Mouse (Mus musculus) T-cell, adult 66 days (primary cell): ENCODE results near the gene Tlcd2. TPM values are rescaled to one million over a fixed set of nuclear protein-coding genes. Genes with fewer than 3 reads are reported as not detected.

Source experiments
- total RNA-seq, 2 experiments: library from RNA; stranded (reverse); gene quantifications; 3 replicates in 1 of 2; 4 replicates in 1 of 2; pipeline ENCODE4 v1.2.4; 2023

Gene Tlcd2
- total RNA-seq, result 1 to 10 TPM in 1 of 2 experiments, not detected in 1; 2.0 TPM

GRCm38 (mm10) chr11:75460844-75461742 is at the start of gene Tlcd2:
Gene Tlcd2, plus strand, starts transcription at chr11:75461715.

DNA sequence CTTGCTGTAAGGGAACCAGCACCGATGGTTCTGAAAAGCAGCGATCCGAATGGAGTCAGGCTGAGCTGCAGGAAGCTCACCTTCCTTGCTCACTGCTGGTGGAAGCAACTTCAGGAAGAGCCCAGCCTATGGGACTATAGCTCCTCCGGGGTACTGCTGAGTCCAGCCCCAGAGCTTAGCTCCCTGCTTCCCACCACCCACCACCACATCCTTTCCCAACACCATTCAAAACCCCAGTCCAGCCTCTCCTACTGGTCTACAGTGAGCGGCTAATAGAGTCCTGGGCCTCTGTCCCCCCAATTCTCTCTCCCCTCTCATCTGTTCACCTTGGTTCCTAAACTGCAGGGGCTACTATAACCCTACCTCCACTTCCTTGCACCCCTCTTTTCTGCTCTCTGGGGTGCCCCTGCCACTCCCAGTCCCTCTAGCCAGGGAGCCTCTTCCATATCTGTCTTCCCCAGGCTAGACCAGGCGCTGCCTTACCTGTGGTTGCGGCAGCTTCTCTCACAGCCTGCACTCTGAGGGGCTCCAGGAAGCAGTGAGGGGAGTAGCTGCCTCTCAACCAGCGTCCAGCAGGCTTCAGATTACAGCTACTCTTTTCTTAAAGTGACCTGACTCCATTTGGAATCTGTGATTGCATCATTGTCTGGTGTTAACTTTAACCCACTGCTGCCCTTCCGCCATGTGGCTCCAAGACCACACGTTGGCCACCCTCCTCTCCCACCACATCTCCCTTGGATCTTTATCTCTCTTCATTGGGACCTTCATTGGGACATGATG is 39.3 kb upstream of the Tlcd2 start, which contains the start of gene Serpinf1:
Serpinf1 (minus strand) TSS at position 689 of the 780 bp plus-strand sequence.

GRCm38 (mm10) chr11:75439363-75439762 is 22.2 kb upstream of the Tlcd2 start, which contains the start of gene Serpinf2:
Gene Serpinf2, minus strand, starts transcription at chr11:75439591.

DNA sequence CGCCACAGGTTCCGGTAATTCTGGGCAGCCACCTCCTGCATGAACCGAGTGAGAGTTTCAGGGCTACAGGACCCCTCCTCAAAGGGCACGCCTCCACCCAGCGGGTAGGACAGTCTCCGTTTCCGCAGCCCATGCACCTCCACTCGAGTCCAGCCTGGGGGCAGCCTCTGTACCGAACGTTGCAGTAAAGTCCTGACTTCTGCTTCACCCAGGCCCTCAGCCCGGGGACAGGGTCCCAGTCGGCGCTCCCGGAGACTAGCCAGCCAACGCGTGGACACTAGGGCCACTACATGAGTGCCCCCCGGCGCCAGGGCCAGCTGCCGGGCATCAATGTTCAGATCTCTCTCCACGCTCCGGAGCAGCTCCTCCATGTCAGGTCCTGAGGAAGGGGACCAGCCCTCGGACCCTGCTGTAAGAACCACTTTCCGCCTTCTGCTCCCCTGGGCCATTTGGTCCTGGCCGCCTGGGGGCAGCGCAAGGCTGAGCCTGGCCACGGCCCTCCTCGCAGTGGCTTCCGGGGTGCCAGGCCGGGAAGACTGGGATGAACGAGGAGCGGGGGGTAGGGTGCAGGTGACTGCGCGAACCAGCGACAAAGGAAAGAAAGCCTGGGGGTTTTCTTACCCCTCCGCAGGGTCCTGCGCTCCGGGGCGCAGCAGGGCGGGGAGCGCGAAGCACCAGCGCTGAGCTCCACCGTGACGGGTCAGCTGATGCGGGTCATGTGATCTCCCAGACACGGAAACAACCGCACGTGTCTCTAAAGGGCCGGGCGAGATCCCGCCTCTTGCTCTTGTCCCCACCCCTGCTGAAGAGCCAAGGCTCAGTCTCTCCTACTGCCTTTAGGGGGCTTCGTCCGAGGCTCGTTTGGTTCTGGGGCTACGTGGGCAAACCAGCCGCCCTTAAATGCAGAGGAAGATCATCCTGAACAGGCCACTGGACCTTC is 7.3 kb upstream of the Tlcd2 start, which contains the start of gene Wdr81:
Wdr81 (minus strand) TSS at position 727 of the 940 bp plus-strand sequence.

DNA sequence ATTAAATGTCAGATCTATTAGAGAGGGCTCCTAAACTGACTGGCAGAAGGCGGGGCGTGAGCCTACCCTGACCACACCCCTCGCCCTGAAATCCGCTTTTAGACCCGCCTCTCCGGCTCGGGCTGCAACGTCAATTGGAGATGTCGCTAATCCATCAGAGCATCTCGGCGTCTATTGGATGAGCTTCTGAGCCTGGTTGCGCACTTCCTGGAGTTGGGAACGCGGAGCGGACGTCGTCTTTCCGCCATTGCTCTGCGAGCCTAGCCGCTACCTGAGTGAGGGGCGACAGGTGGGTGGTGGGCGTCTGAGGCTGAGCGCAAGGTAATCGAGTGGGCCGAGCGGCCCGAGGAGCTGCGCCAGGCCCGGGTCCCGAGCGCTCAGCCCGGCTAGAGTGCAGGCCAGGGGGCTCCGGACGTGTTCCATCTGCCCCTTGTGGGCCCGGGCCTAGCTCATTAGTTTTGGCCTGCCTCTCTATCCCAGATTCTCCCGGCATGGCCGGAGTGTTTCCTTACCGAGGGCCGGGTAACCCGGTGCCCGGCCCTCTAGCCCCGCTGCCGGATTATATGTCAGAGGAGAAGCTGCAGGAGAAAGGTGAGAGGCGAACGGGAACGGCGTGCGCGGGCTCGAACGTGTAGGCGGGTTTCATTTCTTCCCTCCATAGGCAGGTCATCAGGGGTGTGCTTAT is 25.2 kb downstream of the Tlcd2 start, which contains the start of gene Prpf8:
Prpf8 (plus strand) TSS at position 216 of the 685 bp plus-strand sequence.

DNA sequence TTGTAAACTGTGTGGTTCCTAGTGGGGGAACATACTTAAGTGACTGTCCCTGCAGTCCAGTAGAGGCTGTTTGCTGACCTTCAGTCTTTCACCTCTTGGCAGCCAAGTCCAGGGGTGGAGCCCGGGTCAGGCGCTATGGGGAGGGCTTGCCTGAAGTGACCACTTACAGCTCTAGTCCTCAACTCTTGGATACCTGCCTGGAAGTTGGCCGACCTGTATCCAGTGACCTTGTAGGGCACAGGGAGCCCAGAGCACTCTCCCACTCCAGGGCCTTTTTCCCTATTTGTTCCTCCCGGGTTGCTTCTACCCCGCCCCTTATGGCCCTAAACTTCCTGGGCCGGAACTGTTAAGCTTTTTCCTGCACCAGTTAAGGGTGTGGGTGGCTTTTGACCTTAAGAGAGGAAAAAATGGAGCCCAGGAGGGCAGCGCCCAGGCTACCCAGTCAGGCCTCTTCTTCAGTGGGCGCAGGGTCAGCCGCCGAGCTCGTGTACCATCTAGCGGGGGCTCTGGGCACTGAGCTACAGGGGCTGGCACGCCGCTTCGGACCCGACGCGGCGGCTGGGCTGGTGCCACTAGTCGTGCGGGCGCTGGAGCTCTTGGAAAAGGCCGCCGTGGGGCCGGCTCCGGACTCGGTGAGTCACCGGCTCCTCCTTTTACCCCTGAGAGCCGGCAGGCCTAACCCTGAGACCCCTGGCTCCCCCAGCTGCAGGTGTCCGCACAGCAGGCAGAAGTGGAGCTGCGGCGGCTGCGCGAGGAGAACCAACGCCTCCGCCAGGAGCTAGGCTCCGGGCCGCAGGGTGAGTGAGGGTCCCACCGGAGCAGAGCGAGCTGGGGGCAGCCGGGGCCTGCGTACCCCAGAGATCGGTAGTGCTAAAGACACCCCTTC is 48.5 kb downstream of the Tlcd2 start, which contains the start of gene Rilp:
Rilp (plus strand) TSS at position 354 of the 886 bp plus-strand sequence.

DNA sequence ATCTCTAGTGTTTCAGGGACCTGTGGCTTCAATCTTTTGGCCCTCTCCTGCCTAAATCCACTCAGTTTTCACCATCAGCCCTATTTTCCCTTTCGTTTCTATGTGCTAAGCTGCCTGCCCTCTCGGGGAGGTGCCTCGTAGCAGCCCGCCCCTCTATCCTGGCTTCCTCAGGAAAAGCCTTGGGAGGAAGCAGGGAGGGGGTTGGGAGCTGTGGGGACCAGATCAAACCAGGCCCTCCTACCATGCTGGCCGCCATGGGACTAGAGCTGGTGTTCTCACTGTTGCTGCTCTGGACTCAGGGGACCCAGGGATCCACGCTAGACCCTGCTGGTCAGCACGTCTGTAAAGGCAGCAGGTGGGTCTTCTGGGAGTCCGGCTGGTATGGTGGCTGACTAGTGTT is 51.8 kb downstream of the Tlcd2 start, which contains the start of gene Scarf1:
Scarf1 (plus strand) TSS at position 205 of the 400 bp plus-strand sequence.

Other genes with a start within 250 kb of the Tlcd2 start
- 100 to 1,000 TPM; 155 to 156 TPM for gene Rpa1, start 113.4 kb upstream of the Tlcd2 start, total RNA-seq
- gene Smyd4, start 113.3 kb upstream of the Tlcd2 start, total RNA-seq, result 10 to 100 TPM; 11.6 to 14.8 TPM
- not detected for gene Serpinf1, start 39.0 kb upstream of the Tlcd2 start, total RNA-seq
- under 1 TPM in 1 of 2 experiments, not detected in 1; 0.67 TPM for gene Serpinf2, start 22.1 kb upstream of the Tlcd2 start, total RNA-seq
- gene Wdr81, start 7.0 kb upstream of the Tlcd2 start, total RNA-seq, result 10 to 100 TPM; 26.9 to 27.0 TPM
- 100 to 1,000 TPM; 193 to 211 TPM for gene Prpf8, start 25.1 kb downstream of the Tlcd2 start, total RNA-seq
- gene Rilp, start 48.4 kb downstream of the Tlcd2 start, total RNA-seq, result not detected
- gene Scarf1, start 51.8 kb downstream of the Tlcd2 start, total RNA-seq, result under 1 TPM in 1 of 2 experiments, not detected in 1; 0.21 TPM
- 10 to 100 TPM; 67.1 to 70.3 TPM for gene Slc43a2, start 70.0 kb downstream of the Tlcd2 start, total RNA-seq
- 100 to 1,000 TPM; 226 to 230 TPM for gene Pitpna, start 126.4 kb downstream of the Tlcd2 start, total RNA-seq
- 100 to 1,000 TPM; 109 to 130 TPM for gene Inpp5k, start 169.3 kb downstream of the Tlcd2 start, total RNA-seq
- 10 to 100 TPM; 11.1 to 14.5 TPM for gene Myo1c, start 188.8 kb downstream of the Tlcd2 start, total RNA-seq
- 10 to 100 TPM; 52.4 to 57.7 TPM for gene Crk, start 217.5 kb downstream of the Tlcd2 start, total RNA-seq